Mouse (Mus musculus) spleen, adult 2 months (tissue): ENCODE measurements around the gene Caprin2.
A peak's percentile ranks its signal among the peaks of the same experiment; 100 is the strongest.
"Not testable (repeated sequence)": the region's sequence is repeated elsewhere in the genome, so short reads cannot be mapped to it uniquely, and the experiment has no call there.

Source experiments
- CTCF ChIP-seq: fragments of 200-500 bp; IDR thresholded peaks from 2 replicates; pipeline ENCODE4 v1.5.1; 2011; ENCODE audit warnings: mild to moderate bottlenecking, inconsistent platforms; ENCODE audit not compliant: insufficient read depth, insufficient read length, insufficient replicate concordance; ENCODE audit errors: extremely low read depth
- POLR2A ChIP-seq: fragments of 200-500 bp; IDR thresholded peaks from 2 replicates; pipeline ENCODE4 v1.6.1; 2011; ENCODE audit warnings: low read depth, low read length, inconsistent platforms

DNA sequence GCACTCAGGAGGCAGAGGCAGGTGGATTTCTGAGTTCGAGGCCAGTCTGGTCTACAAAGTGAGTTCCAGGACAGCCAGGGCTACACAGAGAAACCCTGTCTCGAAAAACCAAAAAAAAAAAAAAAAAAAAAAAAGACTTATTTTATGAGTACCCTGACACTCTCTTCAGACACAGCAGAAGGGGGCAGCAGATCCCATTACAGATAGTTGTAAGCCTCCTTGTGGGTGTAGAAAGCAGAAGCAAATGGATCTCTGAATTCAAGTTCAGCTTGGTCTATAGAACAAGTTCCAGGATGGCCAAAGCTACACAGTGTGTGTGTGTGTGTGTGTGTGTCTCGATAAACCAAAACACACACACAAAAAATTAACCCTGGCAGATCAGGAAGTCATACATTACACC, 44.3 kb upstream of the Caprin2 start:
- not testable (repeated sequence) for TF ChIP-seq POLR2A
- TF ChIP-seq CTCF = peak; percentile 15; the same call in 1 of the 2 replicates
